Mouse (Mus musculus): ENCODE results near the gene Trpm1. TPM values are rescaled to one million over a fixed set of nuclear protein-coding genes. Genes with fewer than 3 reads are reported as not detected.
"Not testable (repeated sequence)": the region's sequence is repeated elsewhere in the genome, so short reads cannot be mapped to it uniquely, and the experiment has no call there.

Gene Trpm1
- 0.11 and 0.13 TPM in 2 replicates for polyA plus RNA-seq (2015; fragmentation: Nextera tagmentation; extraction: Ambion mirVana)

DNA sequence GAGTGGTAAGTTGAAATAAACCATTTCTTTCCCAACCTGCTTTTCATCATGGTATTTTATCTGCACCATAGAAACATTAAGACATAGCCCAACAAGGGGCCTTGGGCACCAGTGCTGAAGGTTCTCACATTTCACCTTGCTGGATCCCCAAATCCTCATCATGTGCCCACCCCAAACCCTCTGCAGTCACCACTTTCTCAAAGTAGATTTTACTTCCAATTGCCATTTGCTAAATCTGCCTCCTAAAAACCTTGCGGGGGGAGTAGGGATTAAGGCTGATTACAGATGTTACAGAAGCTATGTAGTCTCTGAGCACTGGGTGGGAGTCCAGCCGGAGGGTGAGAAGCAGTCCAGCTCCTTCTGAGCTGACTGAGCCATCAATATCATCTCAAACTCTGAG, at the start of gene Trpm1:
Gene Trpm1 (plus strand): TSS at position 301 of the 400 bp plus-strand sequence.
- Histone ChIP-seq H3K27ac (no peak within 1 kb of the TSS), H3K36me3 (no peaks in the 10 kb centered on the region), H3K4me2 (no peak within 1 kb of the TSS), H3K9me3 (replicated peaks) (no peaks in the 10 kb centered on the region), H3K9ac (no peak within 1 kb of the TSS), H3K4me1 (replicated peaks) (peaks cover 18% of the 10 kb centered on the region), H3K27me3 (no peaks in the 10 kb centered on the region), H3K4me3 (no peak within 1 kb of the TSS)
- no peak for ATAC-seq (replicated peaks; ENCODE audit: insufficient number of reproducible peaks, insufficient read depth, low FRiP score, low read depth)
- WGBS, result 88% methylated on average over 2 of the region's 2 CpGs

DNA sequence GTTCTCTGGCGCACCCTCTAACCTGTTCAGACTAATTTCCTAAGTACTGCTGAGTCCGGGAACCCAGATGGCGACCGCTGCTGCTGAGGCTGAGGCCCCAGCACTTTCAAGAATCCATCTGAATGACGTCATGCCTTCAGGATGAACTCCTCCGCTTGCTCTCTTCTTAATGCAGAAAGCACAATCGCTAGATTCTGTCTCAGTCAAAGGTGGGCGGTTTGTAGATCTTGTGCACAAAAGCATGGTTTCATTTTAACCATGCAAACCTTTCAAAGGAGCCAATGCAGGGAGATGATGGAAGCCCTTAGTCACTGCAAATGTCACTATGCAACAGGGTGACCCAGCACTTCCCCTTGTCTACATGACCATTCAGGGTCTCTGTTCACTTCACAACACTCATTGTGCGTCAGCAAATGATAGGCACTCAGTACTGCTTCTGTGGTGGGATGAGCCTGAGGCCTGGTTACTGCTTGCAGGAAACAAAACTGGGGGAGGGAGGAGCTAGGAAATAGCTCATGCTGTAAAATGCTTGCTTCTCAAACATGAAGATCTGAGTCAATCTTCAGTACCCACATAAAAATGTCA, 31.4 kb upstream of the Trpm1 start:
- Histone ChIP-seq H3K4me1 (replicated peaks) (no peaks in the 10 kb centered on the region), H3K4me3 (no peak overlapping the region), H3K9ac (no peak overlapping the region), H3K27ac (no peak overlapping the region), H3K36me3 (no peaks in the 10 kb centered on the region), H3K9me3 (replicated peaks) (no peaks in the 10 kb centered on the region), H3K4me2 (no peak overlapping the region), H3K27me3 (no peaks in the 10 kb centered on the region)
- WGBS, result 80% methylated on average over 9 of the region's 9 CpGs
- ATAC-seq (replicated peaks; ENCODE audit: insufficient number of reproducible peaks, insufficient read depth, low FRiP score, low read depth), result no peak

DNA sequence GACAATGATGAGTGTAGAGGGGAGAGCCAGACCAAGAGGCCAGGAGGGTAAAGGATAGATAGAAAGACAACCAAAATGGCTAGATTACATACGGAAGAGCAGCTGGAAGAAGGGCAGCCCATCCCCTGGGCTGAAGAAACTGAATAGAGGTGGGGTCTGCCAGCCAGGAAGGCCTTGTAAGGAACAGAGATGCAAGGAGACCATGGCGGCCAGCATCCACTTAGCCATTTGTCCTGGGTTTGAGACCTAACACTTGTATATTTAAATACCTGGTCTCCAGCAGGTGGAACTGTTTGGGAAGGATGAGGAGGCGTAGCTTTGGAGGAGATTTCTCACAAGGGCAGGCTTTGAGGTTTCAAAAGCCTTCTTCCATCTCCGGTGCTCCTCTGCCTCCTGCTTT, 29.9 kb upstream of the Trpm1 start:
- no peak overlapping the region for H3K4me2 ChIP-seq
- H3K36me3 ChIP-seq, result no peaks in the 10 kb centered on the region
- H3K27me3 ChIP-seq, result no peaks in the 10 kb centered on the region
- 80% methylated on average over 4 of the region's 4 CpGs for WGBS
- no peaks in the 10 kb centered on the region for H3K9me3 ChIP-seq (replicated peaks)
- H3K27ac ChIP-seq, result no peak overlapping the region
- no peak overlapping the region for H3K4me3 ChIP-seq
- ATAC-seq (replicated peaks; ENCODE audit: insufficient number of reproducible peaks, insufficient read depth, low FRiP score, low read depth), result no peak
- H3K4me1 ChIP-seq (replicated peaks), result no peaks in the 10 kb centered on the region
- H3K9ac ChIP-seq, result no peak overlapping the region

DNA sequence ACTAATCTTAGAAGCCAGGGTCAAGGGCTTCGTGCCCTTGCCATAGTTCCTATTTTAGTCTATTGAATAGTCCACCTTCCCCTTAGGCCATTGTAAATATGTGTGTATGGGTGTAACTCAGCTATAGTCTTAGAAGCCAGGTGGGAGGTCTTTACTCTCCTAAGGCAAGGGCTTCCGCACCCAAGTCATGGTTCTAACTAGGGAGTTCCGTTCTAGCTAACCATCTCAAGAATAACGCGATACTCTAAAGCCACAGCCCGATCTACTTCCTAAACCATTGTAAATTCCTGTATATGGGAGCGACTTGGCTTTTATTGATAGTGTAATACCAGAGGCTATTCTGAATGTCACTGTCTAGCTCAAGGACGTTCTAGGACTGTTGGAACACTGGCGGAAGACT, 27.6 kb upstream of the Trpm1 start:
- H3K9ac ChIP-seq; H3K4me1 ChIP-seq (replicated peaks); H3K4me2 ChIP-seq; H3K9me3 ChIP-seq (replicated peaks); H3K27ac ChIP-seq; H3K27me3 ChIP-seq; ATAC-seq (replicated peaks; ENCODE audit: insufficient number of reproducible peaks, insufficient read depth, low FRiP score, low read depth); H3K36me3 ChIP-seq; H3K4me3 ChIP-seq: not testable (repeated sequence)
- 86% methylated on average over 9 of the region's 9 CpGs for WGBS

DNA sequence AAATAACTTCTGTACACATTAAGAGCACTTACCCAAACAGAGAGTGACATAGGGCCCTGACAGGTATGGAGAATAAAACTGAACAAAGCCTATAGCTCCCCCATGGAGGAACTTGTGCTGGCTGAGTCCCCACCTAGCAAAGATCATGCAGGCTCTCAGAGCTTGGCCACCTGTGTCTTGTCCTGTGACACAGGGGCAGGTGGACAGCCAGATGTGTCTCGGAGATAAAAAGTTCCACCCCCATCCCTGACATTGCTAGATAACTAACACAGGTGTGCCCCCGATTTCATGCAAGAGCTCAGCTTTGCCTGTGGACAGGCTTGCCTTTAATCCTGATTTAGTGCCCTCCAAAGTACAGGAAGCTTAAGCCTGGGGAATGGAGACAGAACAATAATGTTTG, 13.8 kb upstream of the Trpm1 start:
- H3K36me3 ChIP-seq, result no peaks in the 10 kb centered on the region
- 69% methylated on average over 2 of the region's 2 CpGs for WGBS
- no peaks in the 10 kb centered on the region for H3K9me3 ChIP-seq (replicated peaks)
- ATAC-seq (replicated peaks; ENCODE audit: insufficient number of reproducible peaks, insufficient read depth, low FRiP score, low read depth), result no peak
- no peak overlapping the region for H3K27ac ChIP-seq
- no peak overlapping the region for H3K4me2 ChIP-seq
- no peak overlapping the region for H3K4me3 ChIP-seq
- no peaks in the 10 kb centered on the region for H3K27me3 ChIP-seq
- no peak overlapping the region for H3K9ac ChIP-seq
- no peaks in the 10 kb centered on the region for H3K4me1 ChIP-seq (replicated peaks)

DNA sequence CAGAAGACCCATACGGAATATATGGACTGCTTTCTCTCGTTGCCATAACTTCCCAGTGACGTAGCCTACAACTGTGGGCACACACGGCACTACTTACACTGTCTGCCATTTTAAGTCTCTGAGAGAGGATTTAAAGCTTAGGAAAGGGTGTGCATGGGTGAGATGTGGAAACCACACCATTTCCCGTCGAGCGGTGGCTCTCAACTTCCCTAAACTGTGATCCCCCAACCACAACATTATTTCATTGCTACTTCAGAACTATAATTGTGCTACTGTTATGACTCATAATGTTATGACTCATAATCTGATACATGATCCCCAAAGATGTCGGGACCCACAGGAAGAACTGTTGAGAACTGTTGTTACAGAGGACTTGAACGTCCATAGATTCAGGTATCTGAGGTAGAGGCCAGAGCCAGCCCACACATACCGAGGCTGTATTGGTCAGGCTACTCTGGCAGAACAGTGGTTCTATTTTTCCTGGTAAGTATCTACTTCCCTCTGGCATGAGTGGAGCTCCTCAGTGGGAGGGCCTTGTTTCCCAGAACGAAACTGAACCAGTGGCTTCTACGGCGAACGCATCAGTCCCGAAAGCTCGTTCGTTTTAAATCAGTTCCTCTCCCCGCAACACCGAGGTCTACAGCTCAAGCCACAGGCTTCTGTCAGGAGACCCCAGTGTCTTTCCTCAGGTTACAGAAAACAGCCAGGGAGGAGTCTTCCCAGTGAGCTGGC, 12.2 kb upstream of the Trpm1 start:
- H3K27me3 ChIP-seq, result no peaks in the 10 kb centered on the region
- H3K9me3 ChIP-seq (replicated peaks), result no peaks in the 10 kb centered on the region
- H3K4me3 ChIP-seq, result no peak overlapping the region
- no peaks in the 10 kb centered on the region for H3K36me3 ChIP-seq
- H3K4me1 ChIP-seq (replicated peaks), result no peaks in the 10 kb centered on the region
- no peak for ATAC-seq (replicated peaks; ENCODE audit: insufficient number of reproducible peaks, insufficient read depth, low FRiP score, low read depth)
- WGBS, result 83% methylated on average over 19 of the region's 19 CpGs
- no peak overlapping the region for H3K9ac ChIP-seq
- no peak overlapping the region for H3K4me2 ChIP-seq
- H3K27ac ChIP-seq, result no peak overlapping the region

DNA sequence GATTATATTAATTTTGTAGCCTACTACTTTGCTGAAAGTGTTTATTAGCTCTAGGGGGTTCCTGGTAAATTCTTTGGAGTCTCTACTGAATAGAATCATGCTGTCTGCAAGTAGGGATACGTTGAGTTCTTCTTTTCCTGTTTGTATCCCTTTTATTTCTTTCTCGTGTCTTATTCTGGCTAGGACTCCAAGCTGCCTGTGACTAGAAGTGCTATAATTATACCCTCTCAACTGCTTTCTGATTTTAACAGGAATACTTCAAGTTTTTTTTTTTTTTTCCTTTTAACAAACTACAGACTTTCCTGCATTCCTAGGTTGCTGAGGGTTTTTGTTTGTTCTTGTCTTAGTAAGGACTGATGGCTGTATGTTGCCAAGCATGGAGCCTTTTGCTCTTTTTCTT, 4.3 kb upstream of the Trpm1 start:
- no peaks in the 10 kb centered on the region for H3K9me3 ChIP-seq (replicated peaks)
- no peaks in the 10 kb centered on the region for H3K27me3 ChIP-seq
- WGBS, result 49% methylated on average over 2 of the region's 2 CpGs
- H3K4me1 ChIP-seq (replicated peaks), result no peaks in the 10 kb centered on the region
- no peaks in the 10 kb centered on the region for H3K36me3 ChIP-seq
- H3K27ac ChIP-seq, result no peak overlapping the region
- no peak overlapping the region for H3K9ac ChIP-seq
- no peak overlapping the region for H3K4me3 ChIP-seq
- ATAC-seq (replicated peaks; ENCODE audit: insufficient number of reproducible peaks, insufficient read depth, low FRiP score, low read depth), result no peak
- H3K4me2 ChIP-seq, result no peak overlapping the region

DNA sequence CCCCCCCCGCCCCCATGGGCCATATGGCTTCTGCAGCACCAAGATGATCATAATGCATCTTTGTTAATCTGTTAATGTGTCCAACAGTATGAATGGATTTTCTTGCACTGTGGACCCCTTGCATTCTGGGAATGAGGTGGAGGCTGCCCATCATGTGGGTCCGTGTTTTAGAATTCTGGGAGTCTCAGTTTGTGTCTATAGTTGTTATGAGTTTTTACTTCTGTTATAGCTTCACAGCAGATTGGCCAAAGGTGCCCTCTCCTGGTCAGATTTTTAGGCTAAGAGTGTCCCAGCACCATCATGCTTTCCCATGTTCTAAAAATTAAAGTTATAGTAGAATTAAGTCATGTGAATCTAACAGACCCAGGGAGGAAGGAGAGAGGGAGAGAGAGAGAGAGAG, 3.9 kb upstream of the Trpm1 start:
- H3K4me2 ChIP-seq, result no peak overlapping the region
- H3K36me3 ChIP-seq, result no peaks in the 10 kb centered on the region
- H3K27ac ChIP-seq, result no peak overlapping the region
- ATAC-seq (replicated peaks; ENCODE audit: insufficient number of reproducible peaks, insufficient read depth, low FRiP score, low read depth), result no peak
- 36% methylated on average over 2 of the region's 2 CpGs for whole genome bisulfite sequencing
- H3K4me3 ChIP-seq, result no peak overlapping the region
- H3K9ac ChIP-seq, result no peak overlapping the region
- no peaks in the 10 kb centered on the region for H3K9me3 ChIP-seq (replicated peaks)
- no peaks in the 10 kb centered on the region for H3K4me1 ChIP-seq (replicated peaks)
- H3K27me3 ChIP-seq, result no peaks in the 10 kb centered on the region

DNA sequence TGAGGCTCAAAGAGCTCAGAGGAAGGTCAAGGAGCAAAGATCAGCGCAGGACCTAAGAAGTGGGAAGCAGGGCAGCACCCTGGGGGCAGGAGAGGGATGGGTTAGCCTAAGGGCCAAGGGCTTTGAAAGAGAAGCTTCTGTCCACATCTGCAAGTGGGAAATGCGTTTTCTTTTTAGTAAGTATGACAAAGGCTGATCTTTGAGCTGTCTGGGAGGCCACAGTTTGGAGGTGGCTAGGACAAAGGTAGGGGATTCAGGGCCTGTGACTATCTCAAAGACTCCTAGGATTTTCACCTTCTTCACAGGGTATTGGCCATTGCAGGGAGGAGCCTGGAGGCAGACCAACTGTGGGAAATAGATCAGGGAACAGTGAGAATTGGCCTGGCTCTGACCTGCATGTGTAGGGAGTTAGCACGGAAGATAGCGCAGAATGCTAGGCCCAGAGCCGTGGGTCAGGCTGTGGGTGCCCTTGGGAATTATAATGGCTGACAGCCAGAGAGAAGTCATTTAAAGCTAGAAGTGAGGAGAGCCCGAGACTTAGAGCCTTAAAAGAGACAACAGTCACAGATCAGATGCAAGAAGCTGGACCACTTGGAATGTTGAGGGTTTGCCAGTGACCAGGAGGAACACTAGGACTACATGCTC, 3.1 kb upstream of the Trpm1 start:
- WGBS, result 56% methylated on average over 6 of the region's 6 CpGs
- ATAC-seq (replicated peaks; ENCODE audit: insufficient number of reproducible peaks, insufficient read depth, low FRiP score, low read depth), result no peak
- Histone ChIP-seq H3K9ac (no peak overlapping the region), H3K4me3 (no peak overlapping the region), H3K9me3 (replicated peaks) (no peaks in the 10 kb centered on the region), H3K36me3 (no peaks in the 10 kb centered on the region), H3K27ac (no peak overlapping the region), H3K4me1 (replicated peaks) (peaks cover 6% of the 10 kb centered on the region), H3K27me3 (no peaks in the 10 kb centered on the region), H3K4me2 (no peak overlapping the region)

DNA sequence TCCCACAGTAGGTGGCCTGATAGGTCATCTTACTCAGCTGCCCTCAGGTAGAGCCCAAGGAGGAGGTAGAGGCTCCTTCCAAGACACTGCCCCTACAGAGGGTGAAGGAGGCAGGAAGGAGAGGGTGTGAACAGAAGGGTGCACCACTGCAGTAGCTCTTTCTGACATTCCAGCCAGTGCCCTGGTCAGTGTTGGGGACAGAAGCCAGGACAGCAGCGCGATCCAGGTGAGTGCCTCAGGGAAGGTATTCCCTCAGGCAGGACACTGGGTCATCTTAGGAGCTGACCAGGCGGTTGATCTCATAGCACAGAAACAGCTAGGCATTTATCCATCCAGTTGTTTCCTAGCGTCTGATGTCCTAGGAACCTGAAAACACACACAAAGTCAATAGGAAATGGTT, 1.6 kb downstream of the Trpm1 start:
- ATAC-seq (replicated peaks; ENCODE audit: insufficient number of reproducible peaks, insufficient read depth, low FRiP score, low read depth), result no peak
- H3K4me3 ChIP-seq, result peak overlapping the region; percentile 24
- peak overlapping the region; percentile 52 for H3K4me2 ChIP-seq
- H3K27me3 ChIP-seq, result no peaks in the 10 kb centered on the region
- no peak overlapping the region for H3K9ac ChIP-seq
- no peak overlapping the region for H3K27ac ChIP-seq
- H3K4me1 ChIP-seq (replicated peaks), result peaks cover 18% of the 10 kb centered on the region
- no peaks in the 10 kb centered on the region for H3K36me3 ChIP-seq
- 60% methylated on average over 4 of the region's 4 CpGs for WGBS
- no peaks in the 10 kb centered on the region for H3K9me3 ChIP-seq (replicated peaks)

DNA sequence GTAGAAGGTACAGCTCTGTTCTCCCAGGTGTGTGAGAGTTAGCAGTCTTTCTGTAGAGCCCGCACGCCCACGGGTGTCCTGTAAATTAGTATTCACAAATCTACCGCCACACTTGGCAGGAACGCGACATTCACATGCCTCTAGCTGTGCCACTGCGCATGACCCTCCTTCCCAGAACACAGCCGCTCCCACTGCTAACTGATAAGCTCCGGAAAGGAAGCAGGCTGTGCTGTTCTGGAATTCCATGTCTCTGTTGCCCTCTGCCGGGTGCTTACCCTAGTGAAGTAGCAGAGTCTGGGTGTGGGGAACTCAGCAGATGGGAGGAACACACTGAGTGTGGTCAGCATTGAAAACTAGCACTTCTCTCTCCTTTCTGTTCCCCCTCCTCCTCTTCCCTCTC, 2.1 kb downstream of the Trpm1 start:
- 3% methylated on average over 10 of the region's 10 CpGs for WGBS
- peaks cover 18% of the 10 kb centered on the region for H3K4me1 ChIP-seq (replicated peaks)
- H3K36me3 ChIP-seq, result no peaks in the 10 kb centered on the region
- peak overlapping the region; percentile 60 for H3K27ac ChIP-seq
- no peaks in the 10 kb centered on the region for H3K9me3 ChIP-seq (replicated peaks)
- peak; percentile 90 for ATAC-seq (replicated peaks; ENCODE audit: insufficient number of reproducible peaks, insufficient read depth, low FRiP score, low read depth)
- no peak overlapping the region for H3K9ac ChIP-seq
- H3K4me2 ChIP-seq, result peak overlapping the region; percentile 52
- H3K27me3 ChIP-seq, result no peaks in the 10 kb centered on the region
- H3K4me3 ChIP-seq, result peak overlapping the region; percentile 24
